Mouse (Mus musculus) liver, embryonic 12.5 days (tissue): ENCODE measurements around the gene Ttc39d. TPM values are rescaled to one million over a fixed set of nuclear protein-coding genes. Genes with fewer than 3 reads are reported as not detected.
"Not testable (repeated sequence)": the region's sequence is repeated elsewhere in the genome, so short reads cannot be mapped to it uniquely, and the experiment has no call there.

Experiments
- ATAC-seq: fragments of 200-750 bp; cut with Nextera tagmentation; 2 replicates; pipeline ENCODE4 v1.8.0; 2017; ENCODE audit warnings: moderate number of reproducible peaks, mild to moderate bottlenecking, moderate library complexity
- H3K27ac ChIP-seq: fragments of 300-500 bp; sonication (generic); 2 replicates; pipeline ENCODE4 v1.5.1; 2016; ENCODE audit warnings: mild to moderate bottlenecking
- H3K27me3 ChIP-seq: fragments of 300-500 bp; sonication (generic); replicated peaks from 2 replicates; pipeline ENCODE4 v1.6.1; 2016; ENCODE audit warnings: mild to moderate bottlenecking, moderate library complexity
- H3K36me3 ChIP-seq: fragments of 300-500 bp; sonication (generic); 2 replicates; pipeline ENCODE4 v1.6.1; 2016; ENCODE audit warnings: mild to moderate bottlenecking, moderate library complexity
- H3K4me1 ChIP-seq: fragments of 300-500 bp; sonication (generic); 2 replicates; pipeline ENCODE4 v1.6.1; 2016
- H3K4me2 ChIP-seq: fragments of 300-500 bp; sonication (generic); 2 replicates; pipeline ENCODE4 v1.6.1; 2016; ENCODE audit warnings: mild to moderate bottlenecking, moderate library complexity
- H3K4me3 ChIP-seq: fragments of 300-500 bp; sonication (generic); 2 replicates; pipeline ENCODE4 v1.5.1; 2016; ENCODE audit warnings: mild to moderate bottlenecking, moderate library complexity
- H3K9ac ChIP-seq: fragments of 300-500 bp; sonication (generic); 2 replicates; pipeline ENCODE4 v1.6.1; 2016; ENCODE audit warnings: mild to moderate bottlenecking, moderate library complexity
- H3K9me3 ChIP-seq: fragments of 300-500 bp; sonication (generic); replicated peaks from 2 replicates; pipeline ENCODE4 v1.6.1; 2016; ENCODE audit warnings: mild to moderate bottlenecking, moderate library complexity
- WGBS: fragments of 180-500 bp; shearing (Covaris S2); methylation state at CpG from one replicate; pipeline ENCODE4 v1.1.7; 2016; ENCODE audit not compliant: insufficient replicate concordance; 5-methylcytosine and 5-hydroxymethylcytosine counted together
- polyA plus RNA-seq: library from polyadenylated mRNA; unstranded; fragments of >200 nt; fragmentation: Nextera tagmentation; extraction: Ambion mirVana; gene quantifications from 2 replicates; pipeline ENCODE4 v1.2.1, GENCODE M21; 2016

The Ttc39d gene
- polyA plus RNA-seq, 1 experiment from 2014 or later = not detected

DNA sequence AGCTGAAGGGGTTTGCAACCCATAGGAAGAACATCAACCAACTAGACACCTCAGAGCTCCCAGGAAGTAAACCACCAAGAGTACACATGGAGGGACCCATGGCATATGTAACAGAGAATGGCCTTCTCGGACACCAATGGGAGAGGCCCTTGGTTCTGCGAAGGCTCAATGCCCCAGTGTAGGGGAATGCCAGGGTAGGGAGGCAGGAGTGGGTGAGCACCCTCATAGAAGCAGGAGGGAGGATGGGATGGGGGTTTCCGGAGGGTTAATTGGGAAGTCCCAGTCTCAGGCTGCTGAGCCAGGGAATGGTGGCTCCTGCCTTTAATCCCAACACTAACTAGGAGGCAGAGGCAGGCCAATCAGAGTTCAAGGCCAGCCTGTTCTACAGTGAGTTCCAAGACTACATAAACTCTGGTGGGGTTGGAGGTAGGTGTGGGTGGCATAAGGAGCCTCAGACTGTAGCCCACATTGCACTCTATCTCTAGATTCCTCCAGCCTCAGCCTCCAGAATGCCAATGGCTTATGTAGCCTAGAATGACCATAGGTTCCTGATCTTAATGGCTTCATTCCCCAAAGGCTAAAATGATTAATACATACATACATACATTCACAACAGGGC lies 8.0 kb upstream of the Ttc39d start:
- WGBS = 85% methylated on average over 3 of the region's 3 CpGs
- Histone ChIP-seq H3K4me2 (no peak overlapping the region), H3K27me3 (no peaks in the 10 kb centered on the region), H3K4me3 (no peak overlapping the region), H3K36me3 (peaks cover 84% of the 10 kb centered on the region), H3K9ac (no peak overlapping the region), H3K27ac (peak overlapping the region; percentile 30; the same call in 1 of the 2 replicates), H3K4me1 (0 out of 2 replicates have a peak, but pooled peaks cover 2% of the 10 kb centered on the region), H3K9me3 (no peaks in the 10 kb centered on the region)
- ATAC-seq = peak; percentile 42; the same call in 1 of the 2 replicates

DNA sequence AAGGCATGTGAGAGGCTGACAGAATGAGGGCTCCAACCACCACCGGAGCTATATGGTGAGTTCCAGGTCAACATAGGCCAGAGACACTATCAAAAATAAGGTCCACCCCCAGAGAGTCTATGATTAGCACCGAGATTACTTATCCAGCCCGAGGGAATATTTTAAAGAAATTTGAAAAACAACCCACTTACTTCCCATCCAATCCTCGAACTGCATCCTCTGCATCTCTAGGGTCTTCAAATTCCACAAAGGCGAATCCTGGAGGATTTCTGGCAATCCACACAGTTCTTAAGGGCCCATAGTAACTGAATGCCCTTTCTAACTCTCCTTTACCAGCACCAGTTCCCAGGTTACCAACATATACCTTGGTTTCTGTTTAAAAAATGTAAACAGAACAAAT lies 1.6 kb upstream of the Ttc39d start:
- Histone ChIP-seq H3K4me1 (peaks cover 20% of the 10 kb centered on the region), H3K9me3 (no peaks in the 10 kb centered on the region), H3K9ac (peak overlapping the region; percentile 96), H3K4me2 (peak overlapping the region; percentile 90), H3K27ac (no peak overlapping the region), H3K27me3 (no peaks in the 10 kb centered on the region), H3K4me3 (peak overlapping the region; percentile 76), H3K36me3 (peaks cover 51% of the 10 kb centered on the region)
- WGBS = 15% methylated on average over 5 of the region's 5 CpGs
- no peak for ATAC-seq

DNA sequence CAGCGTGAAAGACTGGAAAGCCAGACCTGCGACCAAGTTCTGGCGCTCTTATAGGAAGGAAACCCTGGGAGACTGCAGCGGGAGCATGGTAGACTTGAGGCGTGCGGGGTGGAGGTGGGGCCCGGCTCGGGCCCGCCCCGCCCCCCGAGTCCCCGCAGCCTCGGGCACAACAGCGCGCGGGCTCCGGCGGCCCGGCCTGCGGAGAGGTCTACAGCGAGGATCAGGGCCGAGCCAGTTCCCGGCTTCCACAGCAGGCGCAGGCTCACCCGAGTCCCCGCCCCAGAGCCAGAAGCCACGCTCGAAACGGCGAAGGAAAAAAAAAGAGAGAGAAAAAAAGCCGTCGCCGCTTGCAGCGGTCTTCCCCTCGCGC lies 974 bp upstream of the Ttc39d start:
- WGBS = under 1% methylated on average over 36 of the region's 36 CpGs
- Histone ChIP-seq H3K9me3 (no peaks in the 10 kb centered on the region), H3K9ac (peak overlapping the region; percentile 96), H3K4me1 (peaks cover 20% of the 10 kb centered on the region), H3K4me2 (peak overlapping the region; percentile 90), H3K36me3 (peaks cover 46% of the 10 kb centered on the region), H3K27ac (peak overlapping the region; percentile 97), H3K4me3 (peak overlapping the region; percentile 76), H3K27me3 (no peaks in the 10 kb centered on the region)
- peak; percentile 70 for ATAC-seq

DNA sequence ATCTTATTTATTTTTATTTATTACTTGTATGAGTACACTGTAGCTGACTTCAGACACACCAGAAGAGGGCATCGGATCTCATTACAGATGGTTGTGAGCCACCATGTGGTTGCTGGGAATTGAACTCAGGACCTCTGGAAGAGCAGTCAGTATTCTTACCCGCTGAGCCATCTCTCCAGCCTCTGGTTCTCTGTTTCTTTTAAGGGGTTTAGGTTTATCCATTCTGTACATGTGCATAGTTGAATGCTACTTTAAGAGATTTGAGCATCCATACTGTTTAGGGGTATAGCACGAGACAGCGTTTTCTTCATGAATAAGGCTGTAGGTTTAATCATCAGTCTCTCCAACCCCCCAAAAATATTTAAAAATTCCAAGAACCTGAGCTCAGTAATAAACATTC lies 6.7 kb downstream of the Ttc39d start:
- not testable (repeated sequence) for H3K4me3 ChIP-seq, H3K27me3 ChIP-seq, H3K4me1 ChIP-seq, H3K9ac ChIP-seq, H3K9me3 ChIP-seq, H3K27ac ChIP-seq, ATAC-seq, H3K36me3 ChIP-seq, H3K4me2 ChIP-seq
- WGBS = 77% methylated on average over 4 of the region's 4 CpGs

DNA sequence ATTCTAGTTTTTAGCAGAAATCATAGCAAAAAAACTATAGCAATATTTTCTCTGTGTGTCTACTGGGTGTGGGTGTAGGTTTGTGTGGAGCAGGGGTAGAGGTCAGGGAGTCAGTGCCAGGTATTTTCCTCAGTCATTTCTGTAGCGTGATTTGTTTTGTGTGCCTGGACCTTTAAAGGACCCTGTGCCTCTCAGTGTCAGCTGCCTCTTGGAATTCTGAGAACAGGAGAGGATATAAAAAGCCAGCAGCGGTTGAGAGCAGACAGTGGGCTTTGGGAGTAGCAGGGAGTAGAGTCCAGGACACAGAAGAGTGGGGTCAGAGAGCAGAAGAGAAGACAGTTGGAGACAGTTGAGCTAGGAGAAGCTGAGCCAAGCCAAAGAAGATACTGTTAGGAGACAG lies 12.9 kb downstream of the Ttc39d start:
- Histone ChIP-seq H3K27ac (no peak overlapping the region), H3K4me3 (no peak overlapping the region), H3K4me1 (peaks cover 20% of the 10 kb centered on the region), H3K4me2 (no peak overlapping the region), H3K9me3 (no peaks in the 10 kb centered on the region), H3K27me3 (no peaks in the 10 kb centered on the region), H3K36me3 (no peaks in the 10 kb centered on the region), H3K9ac (no peak overlapping the region)
- ATAC-seq = no peak
- WGBS = 78% methylated on average over 2 of the region's 2 CpGs

DNA sequence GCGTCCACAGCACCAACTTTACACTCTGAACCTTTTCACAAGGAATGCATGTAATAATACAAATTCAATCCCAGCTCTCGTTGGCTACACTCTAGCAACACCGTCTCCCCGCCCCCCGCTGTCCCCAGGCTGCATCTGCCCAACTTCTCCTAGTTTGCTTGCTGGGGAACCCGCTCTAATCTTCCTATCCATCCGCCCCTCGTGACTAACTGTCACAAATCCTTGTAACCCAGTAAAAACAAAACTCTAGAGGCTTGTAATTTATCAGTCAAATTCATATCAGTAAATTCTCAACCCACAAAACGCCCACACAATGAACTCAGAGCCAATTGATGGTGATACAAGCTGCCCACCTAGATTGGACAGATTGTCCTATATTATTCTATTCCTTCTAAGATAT lies 13.9 kb downstream of the Ttc39d start:
- Histone ChIP-seq H3K36me3 (peaks cover under 1% of the 10 kb centered on the region), H3K4me1 (peaks cover 28% of the 10 kb centered on the region), H3K4me3 (no peak overlapping the region), H3K27ac (no peak overlapping the region), H3K27me3 (no peaks in the 10 kb centered on the region), H3K4me2 (no peak overlapping the region), H3K9me3 (no peaks in the 10 kb centered on the region), H3K9ac (no peak overlapping the region)
- no peak for ATAC-seq
- 43% methylated on average over 9 of the region's 9 CpGs for WGBS

DNA sequence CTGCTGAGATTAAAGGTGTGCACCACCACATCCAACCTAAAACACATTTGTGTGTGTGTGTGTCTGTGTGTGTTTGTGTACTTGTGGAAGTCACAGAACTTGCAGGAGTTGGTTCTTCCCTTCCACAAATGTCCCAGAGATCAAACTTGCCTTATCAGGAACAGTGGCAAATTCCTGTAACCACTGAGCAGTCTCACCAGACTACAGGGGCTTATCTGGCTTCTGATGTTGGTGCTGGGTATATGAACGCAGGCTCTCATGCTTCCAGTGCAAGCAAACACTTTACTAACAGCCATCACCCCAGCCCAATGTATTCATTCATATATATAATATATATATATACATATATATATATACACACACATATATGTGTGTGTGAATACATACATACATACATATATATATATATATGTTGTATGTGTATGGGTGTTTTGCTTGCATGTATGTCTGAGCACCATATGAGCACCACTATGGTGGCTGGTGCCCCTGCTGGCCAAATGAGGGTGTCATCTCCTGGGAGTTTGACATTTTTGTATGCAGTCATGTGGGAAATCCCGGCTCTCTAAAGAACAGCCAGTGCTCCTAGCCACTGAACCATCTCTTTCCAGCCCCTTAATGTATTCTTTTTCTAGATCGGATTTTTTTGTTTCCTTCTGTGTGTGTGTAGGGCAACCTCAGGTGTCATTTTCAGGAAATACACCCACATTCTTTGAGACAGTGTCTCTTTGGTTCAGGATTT lies 14.8 kb downstream of the Ttc39d start:
- Histone ChIP-seq H3K36me3 (peaks cover 5% of the 10 kb centered on the region), H3K9me3 (no peaks in the 10 kb centered on the region), H3K4me2 (no peak overlapping the region), H3K27me3 (no peaks in the 10 kb centered on the region), H3K4me1 (peaks cover 31% of the 10 kb centered on the region), H3K4me3 (no peak overlapping the region), H3K27ac (no peak overlapping the region), H3K9ac (no peak overlapping the region)
- 37% methylated on average over 3 of the region's 3 CpGs for WGBS
- no peak for ATAC-seq

DNA sequence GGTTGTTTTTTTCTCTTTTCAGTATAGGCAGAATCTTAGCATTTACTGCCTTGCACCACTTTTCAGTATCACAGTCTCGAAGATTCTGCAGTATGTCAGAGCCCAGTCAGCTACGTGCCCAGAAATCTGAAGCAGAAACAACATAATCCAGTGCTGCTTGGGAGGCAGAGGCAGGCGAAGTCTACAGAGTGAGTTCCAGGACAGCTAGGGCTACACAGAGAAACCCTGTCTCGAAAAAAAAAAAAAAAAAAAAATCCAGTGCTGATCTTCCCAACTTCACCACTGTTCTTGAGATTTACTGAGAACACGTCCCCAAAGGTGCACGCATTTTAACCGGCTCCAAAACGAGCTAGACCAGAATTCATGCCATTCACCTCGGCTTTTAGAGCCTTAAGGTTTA lies 16.6 kb downstream of the Ttc39d start:
- H3K27ac ChIP-seq = peak overlapping the region; percentile 90
- peaks cover 21% of the 10 kb centered on the region for H3K36me3 ChIP-seq
- peaks cover 31% of the 10 kb centered on the region for H3K4me1 ChIP-seq
- H3K9me3 ChIP-seq = no peaks in the 10 kb centered on the region
- WGBS = 7% methylated on average over 9 of the region's 9 CpGs
- peak overlapping the region; percentile 86 for H3K9ac ChIP-seq
- H3K4me3 ChIP-seq = peak overlapping the region; percentile 77
- peak; percentile 22; the same call in 1 of the 2 replicates for ATAC-seq
- peak overlapping the region; percentile 73 for H3K4me2 ChIP-seq
- H3K27me3 ChIP-seq = no peaks in the 10 kb centered on the region

DNA sequence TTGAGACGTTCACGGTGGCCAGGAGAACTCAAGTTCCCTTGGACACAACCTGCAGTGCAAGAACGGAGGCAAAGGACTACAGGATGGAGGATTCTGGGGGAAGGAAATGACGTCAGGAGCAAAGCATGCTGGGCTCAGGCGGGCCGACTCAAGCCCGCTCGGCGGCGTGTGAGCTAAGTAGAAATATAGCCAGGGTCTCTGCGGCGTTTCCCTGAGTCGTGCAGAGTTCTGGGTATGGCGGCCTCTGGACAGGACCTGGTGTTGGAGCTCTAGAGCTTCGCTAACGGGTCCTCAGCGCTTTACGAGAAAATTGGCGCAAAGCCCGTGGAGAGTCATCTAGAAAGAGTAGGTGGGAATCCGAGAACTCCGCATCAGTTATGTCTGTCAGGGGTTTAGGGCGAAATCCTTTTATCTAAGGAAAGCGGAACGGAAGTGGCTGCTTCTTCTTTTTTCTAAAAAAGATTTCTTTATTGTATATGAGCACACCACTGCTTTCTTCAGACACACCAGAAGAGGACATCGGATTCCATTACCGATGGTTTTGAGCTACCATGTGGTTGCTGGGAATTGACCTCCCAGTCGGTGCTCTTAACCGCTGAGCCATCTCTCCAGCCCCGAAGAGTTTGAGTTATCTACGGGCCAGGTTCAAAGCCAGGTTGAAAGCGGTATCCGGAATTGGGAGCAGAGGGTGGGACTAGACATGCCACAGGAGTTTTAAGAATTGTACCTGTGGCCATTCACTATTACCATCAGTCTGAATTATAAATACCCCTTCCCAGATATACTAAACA lies 17.3 kb downstream of the Ttc39d start, which contains the start of gene Gemin6:
TSS of gene Gemin6 (plus strand) at position 116 of the 791 bp plus-strand sequence.
- Histone ChIP-seq H3K4me3 (peak within 1 kb of the TSS; percentile 77), H3K4me1 (peaks cover 31% of the 10 kb centered on the region), H3K4me2 (peak within 1 kb of the TSS; percentile 73), H3K9ac (peak within 1 kb of the TSS; percentile 86), H3K9me3 (no peaks in the 10 kb centered on the region), H3K27ac (peak within 1 kb of the TSS; percentile 90), H3K27me3 (no peaks in the 10 kb centered on the region), H3K36me3 (peaks cover 28% of the 10 kb centered on the region)
- peak; percentile 96 for ATAC-seq
- under 1% methylated on average over 33 of the region's 33 CpGs for WGBS

DNA sequence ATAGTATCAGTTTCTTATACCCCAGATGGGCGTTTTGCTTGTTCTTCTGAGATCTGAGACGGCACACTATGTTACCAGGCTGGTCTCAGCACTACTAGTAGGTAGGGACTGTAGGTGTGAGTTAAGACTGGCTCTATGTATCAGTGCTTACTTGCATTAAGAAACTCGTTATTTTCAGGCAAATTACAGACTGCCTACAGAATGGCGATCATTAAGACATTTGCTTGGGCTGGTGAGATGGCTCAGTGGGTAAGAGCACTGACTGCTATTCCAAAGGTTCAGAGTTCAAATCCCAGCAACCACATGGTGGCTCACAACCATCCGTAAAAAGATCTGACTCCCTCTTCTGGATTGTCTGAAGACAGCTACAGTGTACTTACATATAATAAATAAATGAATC lies 17.9 kb downstream of the Ttc39d start:
- H3K4me1 ChIP-seq = peaks cover 31% of the 10 kb centered on the region
- peak overlapping the region; percentile 73 for H3K4me2 ChIP-seq
- H3K36me3 ChIP-seq = peaks cover 29% of the 10 kb centered on the region
- H3K9me3 ChIP-seq, H3K27me3 ChIP-seq, ATAC-seq: not testable (repeated sequence)
- WGBS = 27% methylated on average over 5 of the region's 5 CpGs
- peak overlapping the region; percentile 86 for H3K9ac ChIP-seq
- H3K4me3 ChIP-seq = peak overlapping the region; percentile 77
- H3K27ac ChIP-seq = peak overlapping the region; percentile 90

DNA sequence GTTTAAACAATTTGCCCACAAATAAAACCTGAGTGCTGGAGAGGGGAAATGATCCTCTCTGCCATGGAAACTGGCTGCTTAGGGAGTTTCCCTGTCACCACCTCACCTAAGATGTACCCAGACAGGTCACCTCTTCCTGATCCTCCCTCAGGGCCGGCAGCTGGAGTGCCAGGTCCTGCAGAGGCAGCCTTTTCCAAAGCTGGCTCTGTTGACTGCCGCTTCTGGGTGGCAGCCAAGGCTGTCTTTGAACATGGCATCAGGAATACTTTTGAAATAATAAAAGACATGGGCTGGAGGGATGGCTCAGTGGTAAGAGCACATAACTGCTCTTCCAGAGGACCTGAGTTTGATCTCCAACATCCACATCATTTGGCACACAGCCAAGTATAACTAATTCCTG lies 22.1 kb downstream of the Ttc39d start:
- H3K4me1 ChIP-seq = peaks cover 24% of the 10 kb centered on the region
- H3K9ac ChIP-seq = no peak overlapping the region
- no peak for ATAC-seq
- H3K27ac ChIP-seq = no peak overlapping the region
- no peak overlapping the region for H3K4me2 ChIP-seq
- no peaks in the 10 kb centered on the region for H3K27me3 ChIP-seq
- H3K36me3 ChIP-seq = peaks cover 29% of the 10 kb centered on the region
- H3K4me3 ChIP-seq = no peak overlapping the region
- 80% methylated on average over 2 of the region's 2 CpGs for WGBS
- no peaks in the 10 kb centered on the region for H3K9me3 ChIP-seq

DNA sequence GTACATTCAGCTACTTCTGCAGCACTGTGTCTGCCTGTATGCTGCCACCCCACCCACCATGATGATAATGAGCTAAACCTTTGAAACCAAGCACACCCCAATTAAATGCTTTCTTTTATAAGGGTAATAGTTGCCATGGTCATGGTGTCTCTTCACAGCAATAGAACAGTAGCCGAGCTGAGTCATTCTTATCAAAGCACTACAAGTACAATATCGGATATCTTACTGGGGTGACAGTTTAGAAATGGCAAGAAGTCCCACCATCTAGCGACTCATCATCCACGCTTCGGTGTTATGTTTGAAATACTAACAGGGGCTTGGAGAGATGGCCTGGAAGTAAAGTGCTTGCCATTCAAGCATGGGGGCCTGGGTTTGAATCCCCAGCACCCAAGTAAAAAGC lies 26.6 kb downstream of the Ttc39d start:
- Histone ChIP-seq H3K36me3 (peaks cover 20% of the 10 kb centered on the region), H3K4me1 (peaks cover 9% of the 10 kb centered on the region; the same call in 1 of the 2 replicates), H3K9me3 (no peaks in the 10 kb centered on the region), H3K27me3 (no peaks in the 10 kb centered on the region), H3K9ac (no peak overlapping the region), H3K4me3 (no peak overlapping the region), H3K4me2 (no peak overlapping the region), H3K27ac (no peak overlapping the region)
- ATAC-seq = no peak
- 83% methylated on average over 5 of the region's 5 CpGs for WGBS
